Mouse (Mus musculus) MEL (cell line): ENCODE data around the gene Yju2.

Source experiments
- CHD1 ChIP-seq: IDR thresholded peaks from 2 replicates; pipeline ENCODE4 v1.6.1; 2012; ENCODE audit warnings: low read depth, mild to moderate bottlenecking, inconsistent platforms, low read length, improper control_type of control experiment
- CHD2 ChIP-seq: IDR thresholded peaks from 2 replicates; pipeline ENCODE4 v1.6.1; 2011; ENCODE audit warnings: low read length, improper control_type of control experiment
- CTCF ChIP-seq, 3 experiments: IDR thresholded peaks in 2 of 3; conservative IDR thresholded peaks in 1 of 3; 2 replicates each; pipeline ENCODE4 v1.5.1; 2011 to 2012; ENCODE audit warnings: low read length in 3 of 3, low read depth in 2 of 3, mild to moderate bottlenecking in 2 of 3, improper control_type of control experiment in 1 of 3, inconsistent platforms in 1 of 3, mixed read lengths in 1 of 3, moderate library complexity in 1 of 3; ENCODE audit not compliant: control insufficient read depth in 1 of 3, insufficient read depth in 1 of 3, poor library complexity in 1 of 3, severe bottlenecking in 1 of 3
- GATA1 ChIP-seq: IDR thresholded peaks from 2 replicates; pipeline ENCODE4 v1.6.1; 2011; ENCODE audit warnings: low read depth, low read length, improper control_type of control experiment
- POLR2A ChIP-seq, 2 experiments: IDR thresholded peaks; 2 replicates each; pipeline ENCODE4 v1.6.1; 2011 to 2012; ENCODE audit warnings: low read length in 2 of 2, mild to moderate bottlenecking in 2 of 2, control low read depth in 1 of 2, improper control_type of control experiment in 1 of 2, low read depth in 1 of 2, moderate library complexity in 1 of 2; ENCODE audit not compliant: control insufficient read depth in 1 of 2, insufficient read depth in 1 of 2, poor library complexity in 1 of 2
- UBTF ChIP-seq: IDR thresholded peaks from 2 replicates; pipeline ENCODE4 v1.6.1; 2012; ENCODE audit warnings: low read depth, mild to moderate bottlenecking, inconsistent platforms, low read length, improper control_type of control experiment, moderate library complexity, borderline replicate concordance; ENCODE audit not compliant: insufficient read depth

- TF ChIP-seq CTCF (IDR thresholded peaks at IDR 0.05 in 2 of 3, conservative IDR thresholded peaks at IDR 0.05 in 1 of 3; ENCODE audit: control insufficient read depth in 1 of 3, insufficient read depth in 1 of 3, low read depth in 2 of 3, low read length in 3 of 3, poor library complexity in 1 of 3, severe bottlenecking in 1 of 3) (no peak), CHD1 (no peak), POLR2A (IDR thresholded peaks at IDR 0.05; ENCODE audit: control insufficient read depth in 1 of 2, insufficient read depth in 1 of 2, low read depth in 1 of 2, low read length in 2 of 2, poor library complexity in 1 of 2) (no peak), CHD2 (no peak), UBTF (no peak), GATA1 (no peak)
Measured at GRCm38 (mm10) chr17:56017848-56018247, 58.9 kb downstream of the Yju2 start.
